Mouse (Mus musculus) E14TG2a.4 (cell line): ENCODE results near the gene Rell1.
"Not testable (repeated sequence)": the region's sequence is repeated elsewhere in the genome, so short reads cannot be mapped to it uniquely, and the experiment has no call there.

ENCODE experiments used
- CTCF ChIP-seq: conservative IDR thresholded peaks from 2 replicates; pipeline ENCODE4 v1.5.1; 2014; ENCODE audit warnings: low read length
- NANOG ChIP-seq: IDR thresholded peaks from 2 replicates; pipeline ENCODE4 v1.6.1; 2014; ENCODE audit warnings: borderline replicate concordance, low read length, mixed read lengths

- not testable (repeated sequence) for TF ChIP-seq CTCF, NANOG
Observed at GRCm38 (mm10) chr5:63897001-63897819, 71.5 kb downstream of the Rell1 start.
